Mouse (Mus musculus) urinary bladder, postnatal 36 days (tissue): ENCODE measurements around the gene Dnaaf5.

Experiments used
- DNase-seq, 2 experiments: peaks; one replicate each; pipeline ENCODE4 v3.0.0; 2022; ENCODE audit warnings: low spot score in 2 of 2, mixed read lengths in 1 of 2

The Dnaaf5 gene

DNA sequence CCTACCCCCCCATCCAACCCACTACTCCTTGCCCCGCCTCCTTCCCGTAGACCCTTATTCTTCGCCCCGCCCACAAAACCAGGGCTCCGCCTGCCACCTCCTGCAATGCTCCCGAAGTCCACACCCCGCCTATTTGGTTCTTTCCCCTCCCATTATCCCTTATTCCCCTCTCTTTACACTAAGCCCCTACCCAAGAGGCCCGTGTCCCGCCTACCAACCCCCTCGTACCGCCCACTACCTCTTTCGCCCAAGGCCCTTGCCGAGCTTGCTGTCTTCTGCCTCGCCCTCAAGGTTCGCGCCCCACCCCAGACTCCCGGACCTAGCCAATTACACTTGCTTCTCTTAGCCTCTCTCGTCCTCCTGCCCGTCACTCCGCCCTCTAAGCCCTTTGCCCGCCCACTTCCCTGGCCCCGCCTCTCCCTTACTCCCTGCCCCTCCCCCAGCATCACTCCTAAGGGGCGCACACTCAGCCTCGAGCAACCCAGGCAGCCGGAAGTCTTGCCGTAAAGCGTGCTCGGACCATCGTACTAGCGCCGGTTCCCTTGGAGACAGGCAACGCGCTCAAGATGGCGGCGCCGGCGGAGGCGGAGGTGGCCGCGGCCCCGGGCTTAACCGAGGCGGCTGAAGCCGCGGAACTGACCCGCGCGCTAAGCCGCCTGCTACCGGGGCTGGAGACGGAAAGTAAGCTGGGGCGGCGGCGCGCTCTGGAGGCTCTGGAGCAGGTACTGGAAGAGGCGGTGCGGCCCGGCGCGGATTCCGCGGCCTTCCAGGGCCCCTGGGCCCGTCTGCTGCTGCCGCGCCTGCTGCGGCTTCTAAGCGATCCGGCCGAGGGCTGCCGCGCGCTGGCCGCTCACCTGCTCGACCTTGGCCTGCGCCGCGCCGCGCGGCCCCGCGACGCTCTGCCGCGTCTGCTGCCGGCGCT lies at the start of gene Dnaaf5, which contains the start of gene Prkar1b:
TSS of gene Dnaaf5 (plus strand) at position 543 of the 922 bp plus-strand sequence.
TSS of gene Prkar1b (minus strand) at position 321 of the 922 bp plus-strand sequence.
- peak; percentile 95 to 97 for DNase-seq

DNA sequence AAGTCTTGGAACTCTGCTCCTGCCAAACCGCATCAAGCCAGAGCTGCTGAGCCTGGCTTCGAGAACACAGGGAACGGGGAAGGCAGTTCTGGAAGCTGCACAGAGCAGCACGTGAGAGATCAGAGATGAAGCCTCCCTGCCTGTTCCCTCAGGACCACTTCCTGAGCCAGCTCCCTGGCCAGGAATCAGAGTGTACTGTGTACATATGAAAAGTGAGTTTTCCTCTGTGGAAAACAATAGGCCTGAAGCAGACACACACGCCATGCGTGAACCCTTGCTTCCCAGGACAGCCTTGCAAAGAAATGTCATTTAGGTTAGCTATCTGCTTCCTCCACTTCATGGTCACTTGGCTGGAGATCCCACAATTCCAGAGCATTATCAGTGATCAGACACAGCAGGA lies 48.2 kb upstream of the Dnaaf5 start:
- no peak for DNase-seq

DNA sequence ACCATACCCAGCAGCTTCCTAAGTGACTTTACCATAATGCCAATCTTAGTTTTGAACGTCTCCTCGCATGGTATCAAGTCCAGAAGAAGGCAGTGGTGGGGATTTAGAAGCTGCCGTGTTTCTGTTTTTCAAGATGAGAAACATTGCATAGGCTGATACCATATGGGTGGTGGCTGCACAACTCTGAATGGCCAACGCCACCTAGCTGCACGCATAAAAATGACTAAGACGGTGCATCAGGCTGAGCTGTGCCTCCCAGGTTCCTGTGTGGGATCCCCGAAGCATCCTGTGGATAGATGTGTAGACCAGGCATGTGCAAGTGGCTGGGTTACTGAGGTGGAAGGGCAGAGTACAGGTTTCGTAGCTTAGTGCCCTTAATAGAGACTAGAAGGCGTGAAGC lies 42.2 kb upstream of the Dnaaf5 start:
- DNase-seq, result no peak

DNA sequence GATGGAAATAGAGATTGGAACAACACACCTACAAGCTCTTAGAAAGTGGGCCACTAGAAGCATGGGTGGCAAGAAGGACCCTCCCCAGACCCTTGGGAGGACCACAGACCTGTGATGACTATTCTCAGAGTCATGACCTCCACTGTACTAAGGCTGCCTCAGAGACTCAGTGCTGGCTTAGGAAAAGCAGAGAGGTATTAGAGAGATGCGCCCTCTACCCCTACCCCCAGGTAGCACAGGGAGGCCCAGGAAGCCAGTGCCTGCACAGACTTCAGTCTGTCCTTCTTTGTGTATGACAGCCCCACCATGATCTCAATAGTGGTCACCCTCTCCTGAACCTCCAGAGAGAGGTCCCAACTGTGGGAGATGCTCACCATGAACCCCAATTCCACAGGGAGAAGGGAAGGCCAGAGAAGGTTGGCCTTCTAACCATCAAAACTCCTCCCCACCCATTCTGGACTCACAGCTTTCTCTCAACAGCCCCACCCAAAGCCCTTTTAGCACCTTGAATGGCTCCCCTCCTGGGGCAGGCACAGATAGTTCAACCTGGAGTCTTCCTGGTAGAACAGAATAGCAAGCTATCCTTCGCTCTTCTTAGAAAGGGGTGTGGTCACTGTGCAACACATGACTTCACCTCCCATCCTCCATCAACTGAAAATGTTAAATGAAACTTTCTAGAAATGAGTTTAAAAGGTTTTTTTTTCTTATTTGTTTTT lies 39.7 kb upstream of the Dnaaf5 start:
- DNase-seq, result no peak

DNA sequence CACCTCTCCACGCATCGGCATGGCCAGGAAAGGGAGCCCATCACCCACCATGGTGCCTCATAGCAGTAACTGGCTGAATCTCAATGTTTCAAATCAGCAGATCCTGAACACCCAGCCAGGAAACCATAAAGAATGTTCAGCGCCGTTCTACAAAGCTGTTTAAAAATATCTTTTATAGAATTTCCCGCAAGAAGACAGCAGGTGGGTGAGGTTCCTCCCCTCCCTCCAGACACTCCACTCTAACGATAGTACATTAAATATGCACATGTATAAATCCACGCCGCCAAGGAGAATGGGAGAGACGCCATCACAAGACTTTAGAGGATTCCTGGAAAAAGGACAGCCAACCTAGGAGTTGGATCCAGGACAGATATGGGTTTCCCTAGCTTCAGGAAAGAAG lies 38.0 kb upstream of the Dnaaf5 start:
- no peak for DNase-seq

DNA sequence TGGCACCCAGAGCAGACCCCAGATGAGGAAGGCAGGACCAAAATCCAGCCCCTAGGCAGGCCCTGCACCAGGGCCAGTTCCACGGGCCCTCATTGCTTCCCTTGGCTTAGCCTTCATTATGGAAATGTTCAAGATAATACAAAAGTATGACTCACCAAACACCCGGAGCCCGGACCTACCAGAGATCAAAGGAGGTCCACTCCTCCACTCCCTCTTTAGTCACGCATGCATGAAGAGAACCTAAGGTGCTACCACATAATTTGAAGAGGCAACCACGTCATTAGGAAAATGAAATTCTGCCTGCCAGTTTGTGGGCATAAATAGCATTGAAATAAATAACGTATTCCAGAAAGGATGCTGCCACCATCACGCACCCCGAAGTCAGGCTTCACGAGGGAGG lies 37.6 kb upstream of the Dnaaf5 start:
- no peak for DNase-seq

DNA sequence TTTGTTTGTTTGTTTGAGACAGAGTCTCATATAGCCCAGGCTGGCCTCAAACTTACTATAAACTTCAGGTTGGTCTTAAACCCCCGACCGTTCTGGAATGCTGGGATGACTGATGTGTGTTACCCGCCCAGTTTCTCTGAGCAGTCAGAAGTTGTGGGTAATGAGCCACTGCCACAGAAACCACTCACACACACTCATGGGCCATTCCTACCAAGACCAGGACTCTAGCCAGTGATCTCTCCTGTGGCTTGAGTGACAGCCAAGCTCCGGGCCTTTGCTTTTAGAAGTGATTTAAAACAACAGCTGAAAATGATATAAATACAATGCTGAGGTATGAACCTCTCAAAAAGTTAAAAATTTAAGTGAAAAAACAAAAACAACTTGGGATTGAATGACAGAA lies 35.1 kb upstream of the Dnaaf5 start:
- no peak for DNase-seq

DNA sequence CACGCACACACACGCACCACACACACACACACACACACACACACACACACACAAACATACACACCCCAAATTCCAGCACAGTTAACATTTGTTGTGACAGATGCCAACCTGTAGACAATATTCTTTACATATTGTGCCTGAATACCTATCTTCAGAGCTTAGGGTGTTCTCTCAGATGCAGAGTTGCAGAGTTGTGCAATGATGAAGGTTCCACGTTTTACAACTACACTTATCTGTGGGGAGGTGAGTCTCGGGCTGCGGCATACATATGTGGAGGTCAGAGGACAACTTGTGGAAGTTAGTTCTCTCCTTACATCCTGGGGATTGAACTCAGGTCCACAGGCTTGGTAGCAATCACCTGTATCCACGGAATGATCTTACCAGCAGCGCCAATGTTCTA lies 34.5 kb upstream of the Dnaaf5 start:
- DNase-seq, result no peak

DNA sequence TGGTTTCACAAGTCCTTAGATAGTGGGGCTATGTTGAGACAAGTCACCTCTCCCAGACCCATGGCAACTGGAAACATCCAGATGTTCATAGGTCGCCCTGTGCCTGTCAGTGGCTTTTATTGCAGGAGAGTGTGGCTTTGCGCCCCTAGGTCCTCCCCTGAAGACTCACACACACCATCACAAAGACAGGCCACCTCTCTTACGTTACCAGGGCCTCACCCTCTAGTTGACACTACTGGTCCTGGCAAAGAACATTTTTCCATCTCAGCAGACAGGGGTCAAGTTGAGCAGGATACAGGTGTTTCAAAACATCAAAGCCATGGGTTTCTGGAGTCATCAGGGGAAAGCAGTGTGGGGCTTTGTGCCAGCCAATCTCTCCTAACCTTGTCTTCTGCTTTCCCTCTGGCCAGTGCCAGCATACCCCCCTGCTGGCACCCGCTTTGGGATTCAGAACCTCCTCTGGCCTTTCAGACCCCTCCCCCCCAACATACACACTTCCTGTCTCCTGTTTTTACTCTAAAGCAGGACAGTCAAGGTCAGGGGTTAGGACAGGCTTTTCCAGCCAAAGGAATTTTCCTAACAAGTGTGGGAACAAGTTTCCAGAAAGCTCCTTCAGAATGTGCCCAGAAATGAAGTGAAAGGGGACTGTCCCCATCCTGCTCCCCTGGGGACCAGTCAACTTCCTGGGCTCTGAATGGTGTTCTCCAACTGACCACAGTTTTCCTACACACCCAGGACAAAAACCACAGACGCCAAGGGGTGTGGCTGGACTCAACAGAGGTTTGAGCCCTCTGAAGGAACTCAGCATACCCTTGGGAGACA lies 31.7 kb upstream of the Dnaaf5 start:
- no peak for DNase-seq

DNA sequence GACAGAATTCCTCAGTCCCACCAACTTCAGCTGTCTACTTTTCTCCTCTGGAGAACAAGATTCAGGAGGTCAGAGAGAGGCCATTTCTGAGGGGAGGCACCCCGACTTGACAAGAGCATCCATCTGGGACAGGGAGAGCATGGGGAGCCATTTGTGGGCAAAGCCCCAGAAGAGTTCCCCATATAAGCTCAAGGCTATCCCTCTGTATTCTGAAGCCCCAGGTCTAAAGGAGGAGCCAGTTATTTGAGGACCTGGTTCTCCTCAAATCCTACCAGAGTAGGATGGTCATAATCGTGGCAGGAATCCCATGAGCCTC lies 31.1 kb upstream of the Dnaaf5 start:
- DNase-seq, result no peak

DNA sequence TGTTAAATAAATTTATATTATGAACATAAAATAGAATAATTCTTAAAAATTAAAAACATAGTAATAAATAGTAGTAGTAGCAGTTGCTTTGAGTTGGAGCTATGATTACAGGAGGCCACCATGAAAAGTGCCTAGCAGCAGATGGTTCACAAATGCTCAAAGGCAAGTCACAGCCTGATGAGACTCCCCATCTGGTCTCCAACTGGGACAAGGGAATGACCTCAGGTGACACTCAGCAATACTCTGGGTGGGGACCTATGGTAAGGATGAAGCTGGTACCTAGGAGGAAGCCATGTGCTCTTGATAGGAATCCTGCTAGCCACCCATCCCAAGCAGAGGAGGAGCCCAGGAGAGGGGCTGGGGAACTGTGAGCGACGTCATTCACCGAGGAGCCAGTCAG lies 24.3 kb upstream of the Dnaaf5 start:
- no peak for DNase-seq

DNA sequence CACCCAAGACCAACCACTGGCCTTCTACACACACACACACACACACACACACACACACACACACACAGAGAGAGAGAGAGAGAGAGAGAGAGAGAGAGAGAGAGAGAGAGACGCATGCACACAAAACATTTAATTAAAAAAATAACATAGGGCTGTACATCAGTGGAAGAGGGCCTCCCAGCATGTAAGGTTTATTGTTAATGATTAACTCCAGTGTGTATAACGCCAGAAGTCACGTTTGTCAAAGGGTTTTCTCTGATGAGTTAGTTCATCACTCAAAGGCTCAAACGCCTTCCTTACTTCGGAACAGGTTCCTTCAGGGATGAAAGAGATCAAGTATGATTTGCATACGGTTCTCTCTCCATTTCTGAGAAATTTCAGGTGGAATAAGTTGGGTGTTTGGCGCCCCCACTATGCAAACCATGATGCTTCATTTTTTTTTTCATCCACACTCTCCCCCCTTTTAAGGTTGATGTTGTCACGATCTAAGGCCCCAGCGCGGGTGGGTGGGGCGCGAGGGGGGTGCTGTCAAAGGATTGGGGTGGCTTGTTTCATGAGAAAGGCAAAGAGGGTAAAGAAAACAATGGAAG lies 21.5 kb upstream of the Dnaaf5 start:
- DNase-seq, result no peak

DNA sequence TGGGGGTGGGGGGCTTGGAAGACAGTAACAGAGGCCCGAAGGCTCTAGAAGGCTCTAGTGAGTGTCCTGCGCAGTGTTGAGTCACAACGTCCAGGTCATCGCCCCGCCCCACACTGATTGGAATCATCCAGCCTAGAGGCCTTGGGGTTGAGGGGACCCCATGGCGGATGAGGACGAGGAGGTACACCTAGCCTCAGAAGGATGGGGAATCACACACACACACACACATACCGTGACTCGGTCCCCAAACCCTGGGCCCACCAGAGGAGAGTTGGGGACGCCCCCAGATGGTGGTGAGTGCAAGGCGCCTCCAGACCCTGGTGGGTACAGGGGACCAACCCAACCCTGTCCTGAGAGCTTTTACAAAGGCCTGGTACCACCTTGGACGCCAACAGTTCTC lies 20.9 kb upstream of the Dnaaf5 start:
- DNase-seq, result no peak

DNA sequence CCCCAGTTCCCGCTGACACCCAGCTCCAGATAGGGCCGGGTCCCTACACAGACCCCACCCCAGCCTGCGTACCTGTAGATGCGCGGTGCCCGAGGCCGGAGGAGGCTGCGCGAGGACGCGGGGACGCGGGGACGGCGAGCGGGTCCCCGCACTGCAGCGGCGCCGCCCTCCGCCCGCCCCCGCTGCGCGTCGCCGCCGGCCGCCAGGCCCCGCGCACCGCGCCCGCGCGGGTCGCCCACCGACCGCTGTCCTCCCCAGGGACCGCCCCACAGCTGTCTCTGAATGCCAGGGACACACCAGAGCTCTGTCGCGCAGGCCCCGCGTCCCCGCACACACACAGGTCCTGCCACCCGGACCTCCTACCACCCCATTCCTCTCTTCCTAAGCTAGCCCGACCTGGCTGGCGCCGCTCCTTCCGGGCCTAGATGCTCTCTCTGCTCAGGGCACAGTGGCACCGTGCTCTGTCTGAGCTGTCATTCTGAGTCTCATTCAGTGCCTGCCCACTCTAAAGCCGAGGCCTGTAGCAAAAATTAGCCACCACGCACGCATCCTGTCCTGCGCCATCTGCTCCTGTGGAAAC lies 20.4 kb upstream of the Dnaaf5 start:
- DNase-seq, result no peak

DNA sequence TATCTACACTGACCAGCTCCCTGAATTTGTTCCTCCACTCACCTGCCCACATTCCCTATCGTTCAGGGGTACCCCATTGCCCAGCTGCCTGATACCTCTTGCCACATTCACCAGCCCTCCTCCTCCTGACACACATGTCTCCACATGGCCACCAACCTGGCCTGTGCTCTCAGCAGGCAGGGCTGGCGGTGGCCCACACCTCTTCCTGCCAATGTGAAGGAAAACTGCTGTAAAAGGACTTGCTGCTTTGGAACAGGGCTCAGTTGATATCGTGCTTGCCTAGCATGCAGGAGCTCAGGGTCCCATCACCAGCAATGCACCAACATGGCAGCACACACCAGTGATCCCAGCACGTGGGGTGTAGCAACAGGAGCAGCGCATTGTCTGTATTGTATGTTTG lies 19.7 kb upstream of the Dnaaf5 start:
- DNase-seq, result no peak

DNA sequence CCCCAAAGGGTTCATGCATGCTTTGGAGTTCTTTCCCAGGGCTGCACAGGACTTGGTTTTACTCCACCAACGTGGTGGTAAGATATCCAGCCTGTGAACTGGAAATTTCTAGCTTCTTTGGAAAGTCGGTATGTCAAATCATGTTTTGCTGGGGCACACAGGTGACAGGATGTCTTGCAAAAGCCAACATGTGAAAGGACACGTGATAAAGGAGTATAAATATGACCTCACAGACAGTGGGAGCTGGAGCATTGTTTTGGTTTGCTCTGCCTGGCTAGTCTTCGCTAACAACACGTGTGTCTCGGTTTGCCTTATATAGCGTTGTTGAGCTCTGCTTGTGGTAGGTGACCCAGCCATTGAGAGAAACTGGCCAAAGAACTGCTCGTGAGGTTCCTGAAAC lies 15.5 kb upstream of the Dnaaf5 start:
- no peak for DNase-seq

DNA sequence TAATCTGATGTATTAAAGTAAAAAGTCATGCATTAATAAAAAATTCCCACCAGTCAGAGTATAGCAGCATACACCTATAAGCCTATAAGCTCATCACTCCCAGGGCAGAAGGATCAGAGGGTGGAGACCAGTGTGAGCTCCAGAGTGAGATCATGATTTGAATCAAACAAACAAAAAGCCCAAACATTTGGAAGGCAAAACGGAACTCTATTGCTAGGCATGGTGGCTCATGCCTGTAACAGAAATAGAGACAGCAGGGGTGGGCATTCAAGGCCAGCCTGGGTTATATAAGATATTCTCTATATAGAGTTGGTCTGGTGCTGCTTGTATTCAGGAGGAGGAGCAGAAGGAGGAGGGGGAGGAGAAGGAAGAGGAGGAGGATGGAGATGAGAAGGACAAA lies 13.7 kb upstream of the Dnaaf5 start:
- DNase-seq, result no peak

DNA sequence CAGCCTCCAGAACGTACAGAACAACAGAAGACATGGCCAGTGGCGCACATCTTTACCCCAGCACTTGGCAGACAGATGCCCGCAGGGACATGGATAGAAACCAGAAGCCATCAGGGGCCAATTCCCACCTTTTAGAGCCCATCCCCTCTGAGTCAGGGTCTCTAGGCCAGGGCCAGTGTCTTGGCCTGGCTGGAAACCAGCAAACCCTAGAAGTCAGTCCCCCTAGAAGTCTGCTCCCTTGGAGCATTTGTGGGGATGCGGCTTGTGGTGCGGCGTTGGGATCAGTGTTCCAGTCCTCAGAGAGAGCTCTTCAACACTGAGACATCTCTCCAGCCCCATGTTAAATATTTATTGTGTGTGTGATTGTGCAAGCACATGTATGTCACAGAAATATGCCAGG lies 12.8 kb upstream of the Dnaaf5 start:
- DNase-seq, result no peak

DNA sequence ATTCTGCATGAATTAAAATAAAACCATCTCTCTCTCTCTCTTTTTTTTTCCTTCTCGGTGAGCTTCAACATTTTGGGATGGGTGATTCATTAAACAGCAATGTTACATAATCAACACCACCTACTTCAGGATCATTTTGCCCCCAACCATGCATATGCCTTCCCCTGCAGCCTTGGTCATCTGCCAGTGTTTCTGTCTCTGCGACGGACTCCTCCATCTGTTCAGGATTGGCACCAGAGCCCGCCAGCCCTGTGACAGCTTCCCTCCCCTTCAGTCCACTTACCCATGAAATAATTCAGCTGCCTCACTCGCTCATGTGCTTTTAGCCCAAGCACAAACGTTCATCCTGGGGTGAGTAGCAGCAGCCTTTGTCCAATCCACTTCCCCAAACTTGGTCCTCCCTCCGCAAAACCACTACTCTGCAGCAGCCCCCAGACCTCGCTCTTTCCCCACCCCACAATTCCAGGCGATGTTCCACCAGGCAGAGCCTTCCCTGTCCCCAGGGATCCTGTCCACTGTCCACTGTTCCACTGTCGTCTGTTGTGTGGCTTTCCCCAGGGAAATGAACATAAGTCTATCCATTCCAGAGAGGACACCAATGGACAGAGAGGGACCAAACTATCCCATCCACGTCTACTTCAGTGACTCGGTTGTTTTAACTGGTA lies 11.6 kb upstream of the Dnaaf5 start:
- no peak for DNase-seq

DNA sequence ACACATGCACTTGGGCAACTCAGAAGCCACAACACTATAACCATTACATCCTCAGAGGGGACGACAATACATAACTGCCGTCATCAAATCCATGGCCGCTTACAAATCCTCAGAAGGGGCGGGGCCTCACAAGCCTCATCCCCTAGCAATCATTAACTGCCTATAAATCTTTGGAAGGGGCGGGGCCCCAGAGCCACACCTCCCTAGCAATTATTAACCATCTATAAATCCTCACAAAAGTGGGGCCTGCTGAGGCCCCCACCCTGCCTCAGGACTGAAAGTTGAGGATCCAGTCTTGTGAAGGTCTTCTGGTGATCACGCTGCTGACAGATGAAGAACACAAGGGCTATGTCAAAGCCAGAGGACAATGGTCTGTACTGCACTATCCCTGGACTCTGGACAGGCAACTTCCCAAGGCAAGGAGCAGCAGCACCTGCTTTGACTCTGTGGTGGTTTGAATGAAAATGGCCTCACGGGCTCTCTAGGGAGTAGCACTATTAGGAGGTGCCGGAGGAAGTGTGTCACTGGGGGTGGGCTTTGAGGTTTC lies 11.0 kb upstream of the Dnaaf5 start:
- DNase-seq, result no peak

DNA sequence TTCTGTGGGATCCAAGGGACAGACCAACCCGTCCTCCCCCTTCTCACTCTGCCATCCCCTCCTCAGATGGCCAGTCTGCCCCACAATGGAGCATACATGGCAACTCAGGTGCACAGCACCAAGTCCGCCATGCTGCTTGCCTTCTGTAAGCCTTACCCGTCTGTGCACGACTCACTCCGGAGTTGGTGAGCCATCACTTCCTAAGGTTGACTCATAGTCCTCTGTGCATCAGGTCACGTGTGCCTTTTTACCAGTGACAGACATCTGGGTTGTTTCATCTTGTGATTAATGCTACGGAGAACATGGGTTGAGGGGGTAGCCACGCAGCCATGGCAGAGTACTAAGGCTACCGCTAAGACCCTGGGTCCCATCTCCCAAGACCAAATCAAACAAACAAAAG lies 9.4 kb upstream of the Dnaaf5 start:
- no peak for DNase-seq
